Mouse (Mus musculus) embryonic fibroblast, embryonic 13.5 days (primary cell): ENCODE data around the gene Cd5.

Source experiments
- CTCF ChIP-seq: IDR thresholded peaks from 2 replicates; pipeline ENCODE4 v1.5.1; 2011; ENCODE audit warnings: mild to moderate bottlenecking, control low read depth, low read length, moderate library complexity, borderline replicate concordance; ENCODE audit not compliant: insufficient read depth
- POLR2A ChIP-seq: IDR thresholded peaks from 2 replicates; pipeline ENCODE4 v1.6.1; 2011; ENCODE audit warnings: low read depth, mild to moderate bottlenecking, control low read depth, low read length, moderate library complexity

DNA sequence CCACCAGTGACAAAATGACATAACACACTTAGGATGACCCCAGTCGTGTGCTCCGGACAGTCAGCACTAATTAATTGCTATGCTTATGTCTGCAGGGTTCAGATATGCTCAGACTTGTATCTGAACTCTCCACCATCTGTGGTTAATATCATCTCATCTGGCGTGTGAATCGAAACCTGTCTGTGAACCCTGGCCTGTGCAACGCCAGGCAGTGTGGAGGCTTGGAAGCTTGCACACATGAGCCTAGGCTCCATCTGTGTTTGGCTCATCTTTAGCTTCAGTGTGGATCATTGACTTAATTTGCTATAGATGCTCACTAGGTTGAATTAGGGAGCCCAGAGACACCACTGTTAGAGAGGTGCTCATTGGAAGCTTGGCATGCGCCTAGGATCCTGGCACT lies 23.7 kb upstream of the Cd5 start:
- TF ChIP-seq CTCF (no peak), POLR2A (no peak)
